Mouse (Mus musculus) heart, adult 8-10 months (tissue): ENCODE data around the gene Fam166a. TPM values are rescaled to one million over a fixed set of nuclear protein-coding genes. Genes with fewer than 3 reads are reported as not detected.

Experiments used
- DNase-seq: peaks from one replicate; pipeline ENCODE4 v3.0.0; 2022; ENCODE audit warnings: low spot score
- total RNA-seq, 4 experiments: library from RNA; stranded (reverse); gene quantifications; 2 replicates each; pipeline ENCODE4 v1.2.4; 2022

Gene Fam166a
- total RNA-seq, 4 experiments from 2014 or later: not detected

DNA sequence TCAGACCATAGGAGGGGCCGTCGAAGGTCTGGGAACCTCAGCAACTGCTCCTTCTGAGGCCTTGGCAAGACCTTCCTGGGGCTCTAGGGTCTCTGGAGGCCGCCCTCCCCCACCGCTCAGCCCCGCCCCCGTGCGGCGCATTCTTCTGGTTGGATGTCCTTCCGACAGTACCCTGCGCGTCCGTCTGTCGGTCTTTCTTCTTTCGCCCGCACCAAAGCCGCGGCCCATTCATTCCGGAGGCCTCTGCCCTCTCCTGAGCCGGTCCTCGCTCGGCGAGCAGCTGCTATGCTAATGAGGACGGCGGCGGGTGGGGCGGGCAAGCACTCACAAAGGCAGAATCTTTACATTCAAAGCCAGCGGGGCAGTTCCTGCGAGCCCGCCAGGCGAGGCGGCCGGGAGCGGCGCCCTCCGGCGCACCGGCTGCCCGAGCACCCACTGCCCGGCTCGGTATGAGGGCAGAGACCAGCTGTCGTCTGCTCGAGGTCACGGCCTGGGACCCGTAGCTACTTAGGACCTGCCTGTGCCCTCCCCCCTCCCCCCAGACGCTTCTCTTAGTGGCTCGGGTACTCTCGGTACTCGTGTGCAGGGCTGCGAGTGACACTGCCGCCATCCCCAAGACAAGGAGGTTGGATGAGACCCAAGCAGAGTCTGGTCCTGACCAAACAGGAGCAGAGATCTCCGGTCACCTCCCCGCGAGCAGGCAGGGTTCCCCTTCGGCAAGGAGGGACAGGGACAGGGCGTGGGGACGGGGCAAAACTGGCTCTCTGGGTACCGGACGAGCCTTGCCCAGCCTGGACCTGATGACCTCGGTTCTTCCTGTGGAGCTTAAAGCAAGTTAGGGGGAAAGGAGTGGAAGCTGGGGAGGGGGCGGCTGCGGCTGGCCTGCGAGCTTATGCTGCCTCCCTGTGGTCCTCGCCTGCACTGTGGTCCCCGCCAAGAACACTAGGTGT is 32.6 kb upstream of the Fam166a start:
- DNase-seq: peak; percentile 40

DNA sequence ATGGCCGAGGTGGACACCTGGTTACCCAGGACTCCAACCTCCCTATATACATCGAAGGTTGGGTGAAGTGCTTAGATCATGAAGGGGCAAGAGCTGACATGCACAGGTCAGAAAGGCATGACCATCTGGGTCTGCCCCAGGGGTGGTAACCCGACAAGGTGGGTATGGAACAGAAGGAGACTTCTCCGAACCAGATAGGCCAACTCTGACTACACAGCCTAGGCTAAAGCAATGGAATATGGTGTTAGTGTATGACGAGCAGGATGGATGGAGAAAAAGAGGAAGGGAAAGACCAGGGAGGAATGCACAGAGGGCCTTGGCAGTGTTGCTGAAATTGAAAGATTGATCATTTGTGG is 32.0 kb upstream of the Fam166a start:
- no peak for DNase-seq

DNA sequence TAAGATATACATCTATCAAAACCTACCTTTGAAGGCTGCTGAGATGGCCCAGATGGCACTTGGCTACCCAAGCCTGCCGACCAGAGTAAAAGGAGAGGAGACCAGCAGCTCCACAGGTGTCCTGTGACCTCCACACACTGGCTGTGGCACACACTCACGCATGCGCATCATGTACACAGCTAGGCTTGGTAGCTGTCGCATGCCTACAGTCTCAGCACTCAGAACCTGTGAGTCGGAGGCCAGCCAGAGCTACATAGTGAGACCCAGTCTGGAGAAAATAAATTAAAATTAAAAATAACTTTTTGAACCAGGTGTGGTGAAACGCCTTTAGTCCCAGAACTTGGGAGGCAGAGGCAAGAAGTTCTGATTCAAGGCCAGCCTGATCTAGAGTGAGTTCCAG is 30.7 kb upstream of the Fam166a start:
- no peak for DNase-seq

DNA sequence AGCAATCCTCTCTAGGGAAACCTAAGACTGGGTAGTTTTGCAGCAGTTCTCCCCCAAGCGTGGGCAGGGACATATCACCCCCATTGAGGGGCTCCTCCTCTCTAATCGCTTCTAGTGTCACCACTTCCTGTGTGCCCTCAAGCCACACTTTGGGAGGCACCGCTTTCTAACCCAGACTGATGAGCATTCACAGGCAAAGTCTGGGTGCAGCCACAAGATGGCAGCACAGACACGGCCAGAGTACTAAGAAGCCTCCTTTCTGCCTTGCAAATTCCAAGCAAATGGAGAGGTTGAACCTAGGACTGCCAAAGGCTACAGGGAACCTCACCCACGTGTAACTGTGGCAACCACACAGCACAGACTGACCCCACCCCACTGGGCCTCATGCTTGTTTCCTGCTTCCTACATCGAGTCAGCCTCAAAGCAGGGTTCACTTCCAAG is 25.2 kb upstream of the Fam166a start:
- DNase-seq: peak; percentile 87

DNA sequence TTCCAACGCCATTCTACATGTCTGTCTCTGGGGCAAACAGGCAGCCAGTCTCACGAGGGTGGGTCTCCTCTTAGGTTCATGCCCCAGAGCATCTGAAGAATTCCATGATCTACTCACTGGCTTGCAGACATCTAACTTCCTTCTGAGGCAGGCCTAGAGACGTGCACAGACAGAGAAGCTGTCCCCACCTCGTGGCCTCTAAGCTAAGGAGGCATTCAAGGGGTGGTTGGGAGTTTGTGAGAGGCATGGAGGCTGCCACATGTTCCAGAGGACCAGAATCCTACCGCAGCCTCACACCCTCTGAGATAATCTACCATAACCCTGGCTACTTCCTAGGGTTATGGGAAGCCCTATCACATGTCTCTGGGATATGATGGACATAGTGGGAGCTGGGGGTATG is 24.5 kb upstream of the Fam166a start:
- DNase-seq: no peak

DNA sequence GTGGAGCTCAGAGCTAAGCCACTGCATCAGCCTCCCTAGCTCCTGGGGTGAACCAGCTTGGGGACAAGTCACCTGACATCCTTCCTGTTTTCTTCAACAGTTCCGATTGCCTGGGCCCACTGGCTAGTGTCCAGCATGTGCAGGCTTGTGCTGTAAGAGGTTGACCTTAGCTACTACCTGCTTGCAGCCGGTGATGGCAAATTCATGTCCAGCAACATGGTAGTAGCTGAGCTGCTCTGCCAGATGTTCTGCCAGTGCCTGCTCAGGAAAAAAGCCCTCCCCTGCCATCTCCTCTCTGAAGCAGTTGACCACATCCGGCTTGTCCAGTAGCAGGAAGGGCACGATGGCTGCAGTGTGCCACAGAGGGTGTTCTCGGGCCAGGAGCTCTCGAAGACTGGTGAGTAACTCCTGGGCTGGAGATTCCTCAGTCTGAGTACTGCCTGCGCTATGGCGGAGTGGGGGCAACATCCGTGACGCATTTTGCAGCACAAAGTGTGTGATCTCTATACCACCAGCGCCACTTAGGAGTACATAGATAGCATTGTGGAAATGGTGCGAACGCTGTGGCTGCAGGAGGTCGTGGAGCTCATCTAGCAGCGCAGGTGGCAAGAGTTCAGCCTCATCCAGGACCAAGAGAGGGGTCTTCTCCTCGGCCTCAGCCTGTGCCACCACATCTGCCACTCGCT is 23.9 kb upstream of the Fam166a start:
- DNase-seq: peak; percentile 38

DNA sequence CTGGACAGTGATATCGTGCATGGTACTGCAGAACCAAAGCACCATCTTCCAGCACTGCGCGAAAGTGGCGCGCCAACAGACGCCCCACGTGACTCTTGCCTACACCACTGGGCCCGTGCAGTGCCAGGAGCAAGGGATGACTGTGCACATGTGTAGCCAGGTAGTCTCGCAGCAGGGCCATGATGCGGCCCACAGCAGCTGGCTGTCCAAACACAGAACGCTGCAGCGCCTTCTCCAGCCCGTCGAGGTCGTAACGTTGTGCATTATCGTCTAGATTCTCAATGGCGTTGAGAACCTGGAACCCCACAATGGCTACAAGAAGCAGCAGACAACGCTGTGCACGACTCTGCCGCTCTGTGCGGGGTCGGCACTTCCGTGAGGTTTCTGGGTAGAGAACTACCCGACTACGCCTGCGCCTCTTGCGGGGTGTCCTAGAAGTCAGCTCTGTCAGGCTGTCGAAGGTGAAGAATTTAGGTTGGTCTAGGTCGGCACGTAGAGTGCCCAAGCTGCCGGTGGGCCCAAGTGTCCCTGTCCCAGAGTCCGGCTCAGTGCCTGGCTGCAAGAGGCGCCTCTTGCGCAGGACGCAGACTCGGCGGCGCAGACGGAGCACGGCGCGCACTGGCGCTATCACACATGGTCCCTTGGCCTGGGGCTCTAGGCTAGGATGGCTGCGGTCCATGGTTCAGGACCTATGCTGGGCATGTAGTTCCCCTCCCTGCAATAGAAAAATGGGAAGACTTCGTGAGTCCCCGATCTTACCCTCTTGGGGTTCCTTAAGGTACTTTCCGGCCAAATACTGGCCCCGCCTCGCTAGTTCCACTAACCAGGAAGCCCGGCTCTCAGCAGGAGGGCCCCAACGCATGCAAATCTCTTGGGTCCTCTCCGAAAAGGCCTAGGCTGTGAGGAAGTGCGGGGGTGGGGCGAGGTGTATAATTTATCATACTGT is 23.1 kb upstream of the Fam166a start:
- peak; percentile 82 for DNase-seq

DNA sequence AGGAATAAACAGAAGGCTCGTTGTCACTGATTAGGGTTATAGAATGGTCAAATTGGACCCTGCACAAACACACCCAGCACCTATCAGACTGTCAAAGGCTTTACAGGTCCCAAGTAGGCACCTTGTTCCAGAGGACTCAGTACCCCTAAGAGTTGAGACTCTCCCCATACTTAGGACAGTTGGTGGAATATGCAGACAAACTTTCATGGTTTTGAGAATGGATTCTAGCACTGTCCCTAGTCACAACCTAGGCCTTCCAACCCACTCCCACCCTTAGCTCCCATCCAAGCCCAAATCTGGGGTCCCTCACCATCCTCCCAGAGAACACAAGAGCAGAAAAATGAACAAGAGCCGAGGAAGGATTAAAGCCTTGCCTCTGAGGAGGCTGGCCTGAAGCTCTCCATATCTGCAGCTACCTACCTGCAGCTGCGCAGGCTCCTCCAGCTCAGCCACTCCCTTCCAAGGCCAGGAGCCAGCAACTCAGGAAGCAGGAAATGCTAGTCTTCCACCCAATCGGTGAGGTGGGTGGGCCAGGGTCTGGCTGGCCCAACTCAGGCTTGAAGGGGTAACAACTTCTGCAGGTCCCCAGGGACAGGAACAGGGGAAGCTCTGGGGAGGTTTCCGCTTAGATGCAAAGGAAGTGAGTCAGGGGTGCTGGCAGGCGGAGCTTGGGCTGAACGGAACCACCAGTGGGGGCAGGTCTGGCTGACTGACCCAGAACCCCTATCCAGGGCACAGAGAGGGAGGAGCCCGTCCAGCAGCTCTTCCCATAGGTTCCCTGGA is 22.2 kb upstream of the Fam166a start, which contains the start of gene Tor4a:
TSS of gene Tor4a (minus strand) at position 715 of the 783 bp plus-strand sequence.
- DNase-seq: peak; percentile 94

DNA sequence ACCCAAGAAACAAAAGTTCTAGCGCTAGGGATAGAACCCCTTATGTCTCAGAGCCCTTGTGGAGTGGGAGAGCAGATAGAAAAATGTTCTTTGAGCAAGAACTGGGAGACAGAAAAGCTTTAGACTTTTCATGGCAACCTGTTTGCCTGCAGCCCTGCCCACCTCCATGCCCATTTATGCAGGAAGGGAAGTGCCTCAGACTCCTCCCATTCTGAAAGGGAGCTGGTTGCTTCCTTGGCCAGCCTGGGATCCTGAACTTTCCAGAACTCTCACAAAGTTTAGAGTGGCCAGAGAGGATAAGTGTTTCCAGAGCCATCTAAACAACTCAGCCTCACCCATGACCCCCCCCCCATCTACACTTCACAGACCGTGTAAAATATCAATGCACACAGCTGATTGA is 21.4 kb upstream of the Fam166a start:
- peak; percentile 30 for DNase-seq

DNA sequence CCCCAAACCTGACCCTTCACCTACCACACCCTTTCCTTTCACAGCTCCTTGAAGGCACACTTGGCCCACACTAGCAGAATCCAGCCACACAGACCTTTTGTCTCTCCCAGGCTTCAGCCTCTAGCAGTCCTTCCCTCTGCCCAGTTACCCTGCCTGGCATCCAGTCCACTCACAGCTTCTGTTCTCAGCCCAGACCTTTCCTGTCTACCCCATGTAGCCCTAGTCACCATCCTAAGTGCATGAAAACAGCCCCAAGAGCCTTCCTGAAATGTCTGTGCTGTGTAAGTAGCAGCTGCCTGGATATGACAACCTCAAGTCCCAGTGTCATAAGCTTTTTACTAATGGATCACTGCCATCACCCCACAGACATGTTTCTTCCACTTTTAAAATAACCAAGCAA is 20.6 kb upstream of the Fam166a start:
- no peak for DNase-seq

DNA sequence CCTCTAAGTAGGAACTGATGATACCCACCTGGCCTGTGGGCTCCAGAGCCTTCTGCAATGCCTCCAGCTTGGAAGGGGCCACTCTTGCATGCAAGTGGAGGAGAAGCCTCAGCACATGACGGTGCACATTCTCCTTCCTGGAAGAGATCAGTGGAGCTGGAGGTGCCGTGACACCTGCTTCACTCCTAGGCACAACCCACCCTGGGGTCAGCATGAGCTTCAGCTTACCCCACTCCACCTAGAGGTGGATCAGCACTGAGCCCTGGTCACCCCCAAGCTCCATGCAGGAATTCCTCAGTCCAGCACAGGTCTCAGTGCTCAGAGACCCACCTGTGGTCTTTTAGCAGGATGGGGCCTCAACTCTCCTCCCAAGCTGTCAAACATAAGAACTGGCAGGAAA is 17.9 kb upstream of the Fam166a start:
- no peak for DNase-seq

DNA sequence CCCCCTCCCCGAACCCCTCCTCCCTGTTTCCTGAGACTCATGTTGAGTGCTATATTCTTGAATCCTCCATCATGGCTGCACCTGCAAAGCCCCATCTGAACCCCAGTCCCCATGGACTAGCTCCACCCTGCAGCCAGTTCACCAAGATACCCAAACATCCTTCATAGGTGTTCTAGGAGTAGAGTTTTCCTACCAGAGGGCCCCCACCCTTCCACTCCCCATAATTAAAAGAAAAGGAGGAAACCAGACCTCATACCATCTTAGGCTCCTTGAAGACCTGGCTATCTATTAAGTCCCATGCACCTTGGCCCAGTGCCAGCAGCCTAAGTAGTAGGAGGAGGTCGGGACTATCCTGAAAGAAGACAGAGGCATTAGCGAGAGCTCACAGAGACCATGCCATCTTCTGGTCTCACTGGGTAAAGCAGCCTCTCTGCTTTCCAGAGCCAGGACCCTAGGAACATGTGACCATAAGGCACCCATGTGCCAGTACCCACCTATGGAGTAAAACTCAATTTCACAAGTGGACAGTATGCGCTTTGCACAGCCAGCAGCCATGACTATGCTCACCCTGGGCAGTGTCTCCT is 14.8 kb upstream of the Fam166a start:
- DNase-seq: no peak

DNA sequence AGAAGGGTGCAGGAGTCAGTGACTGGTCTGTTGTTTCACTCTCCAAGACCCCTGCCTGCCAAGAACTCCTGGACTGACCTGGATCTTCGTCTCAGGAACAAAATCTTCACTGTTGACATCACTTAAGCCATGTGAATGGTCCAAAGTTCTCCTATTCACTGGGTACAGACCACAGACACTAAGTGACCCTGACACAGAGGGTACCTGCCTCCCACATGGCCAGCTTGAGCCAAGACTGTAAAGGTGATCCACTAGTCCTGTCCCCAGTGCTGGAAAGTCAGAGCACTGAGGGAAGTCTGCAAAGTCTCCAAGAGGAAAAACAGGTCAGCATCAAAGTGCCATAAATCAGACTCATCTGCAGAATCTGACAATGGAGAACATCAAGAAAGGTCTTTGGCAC is 11.0 kb upstream of the Fam166a start:
- no peak for DNase-seq

DNA sequence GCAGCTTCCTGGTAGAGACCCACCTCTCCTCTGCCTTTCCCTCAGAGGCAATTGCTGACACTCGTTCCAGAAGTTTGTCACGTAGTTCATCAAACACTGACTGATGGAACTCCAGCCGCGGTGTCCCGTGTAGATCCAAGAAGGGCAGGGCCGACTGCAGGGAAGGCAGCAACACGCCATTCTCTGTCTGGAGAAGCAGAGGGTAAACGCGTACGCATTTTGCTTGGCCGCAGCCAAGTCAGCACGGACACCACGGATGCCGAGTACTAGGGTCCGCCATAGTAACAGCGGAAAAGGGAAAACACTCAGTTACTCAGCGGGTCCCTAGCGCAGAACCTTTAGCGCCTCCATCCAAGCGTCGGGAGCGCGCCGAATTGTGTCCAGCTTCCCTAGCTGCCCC is 7.9 kb upstream of the Fam166a start:
- no peak for DNase-seq

DNA sequence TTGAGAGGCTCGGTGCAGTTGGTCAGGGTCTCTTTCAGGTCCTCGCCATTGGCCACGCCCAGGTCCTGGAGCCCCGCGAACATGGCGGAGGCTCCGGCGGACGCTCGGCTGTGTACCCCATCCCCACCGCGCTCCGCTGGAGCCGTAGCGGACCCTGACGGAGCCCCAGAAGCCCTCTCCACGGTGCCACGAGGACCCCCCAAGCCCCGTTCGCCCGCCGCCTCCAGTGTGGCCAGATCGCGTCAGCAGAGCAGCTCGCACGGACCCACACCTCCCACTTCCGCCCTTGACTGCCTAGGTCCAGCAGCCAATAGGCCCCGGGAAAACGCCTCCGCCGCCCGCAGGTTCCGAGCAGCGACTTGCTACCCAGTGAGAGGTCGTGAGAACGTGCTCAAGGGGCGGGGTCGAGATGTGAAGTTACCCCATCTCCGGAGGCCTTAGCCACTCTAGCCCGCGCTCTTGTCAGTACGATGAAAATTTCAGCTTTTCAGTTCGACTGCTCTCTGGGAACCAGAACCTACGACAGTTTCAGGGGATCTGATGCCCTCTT is 7.3 kb upstream of the Fam166a start, which contains the start of gene Nelfb:
TSS of gene Nelfb (minus strand) at position 369 of the 550 bp plus-strand sequence.
- peak; percentile 90 for DNase-seq

DNA sequence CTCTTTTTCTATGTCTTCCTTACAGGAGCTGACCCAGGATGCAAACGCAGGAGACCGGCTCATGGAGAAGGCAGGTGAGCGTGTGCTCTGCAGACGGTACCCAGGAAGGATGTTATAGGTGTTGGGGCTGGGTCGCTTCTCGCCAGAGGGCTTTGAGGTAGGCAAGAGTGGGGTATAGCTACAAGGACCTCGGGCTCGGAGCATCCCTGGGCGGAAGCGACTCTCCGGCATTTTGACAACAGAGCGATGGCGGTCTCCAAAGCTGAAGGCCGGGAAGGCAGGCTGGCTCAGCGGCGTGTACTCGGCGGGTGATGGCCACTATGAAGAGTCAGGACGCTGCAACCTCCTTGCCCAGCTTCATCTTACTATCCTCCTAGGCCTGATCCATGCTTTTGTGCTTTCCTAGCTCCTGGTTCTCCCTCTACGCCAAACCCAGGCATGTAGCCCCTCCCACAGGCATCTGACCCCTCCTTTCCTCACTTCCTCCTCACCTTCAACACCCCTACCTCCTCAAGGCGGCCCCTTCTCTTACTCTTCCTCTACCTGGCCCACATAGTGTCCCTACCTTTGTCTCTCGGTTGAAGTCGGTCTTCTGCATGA is 5.2 kb upstream of the Fam166a start:
- DNase-seq: no peak

DNA sequence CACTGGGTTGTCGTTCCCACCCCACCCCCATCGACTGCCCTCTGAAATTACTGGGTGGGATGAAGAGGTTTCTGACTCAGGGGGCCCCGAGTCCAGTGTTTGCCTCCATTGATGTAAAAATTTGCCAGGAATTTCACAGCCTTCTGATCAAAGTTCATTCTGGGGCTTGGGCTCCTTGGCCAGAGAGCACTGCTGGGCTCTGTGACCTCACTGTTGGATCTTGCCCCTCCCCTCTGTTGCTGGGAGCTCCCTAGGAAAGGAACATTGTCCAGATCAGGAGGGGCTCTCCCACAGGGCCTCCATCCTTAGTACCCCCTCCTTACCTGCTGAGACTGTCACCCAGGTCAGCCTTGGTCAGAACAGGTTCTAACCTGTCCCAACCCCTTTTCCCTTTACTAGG is 4.1 kb upstream of the Fam166a start, which contains the start of gene Stpg3:
TSS of gene Stpg3 (minus strand) at position 194 of the 400 bp plus-strand sequence.
- DNase-seq: no peak

DNA sequence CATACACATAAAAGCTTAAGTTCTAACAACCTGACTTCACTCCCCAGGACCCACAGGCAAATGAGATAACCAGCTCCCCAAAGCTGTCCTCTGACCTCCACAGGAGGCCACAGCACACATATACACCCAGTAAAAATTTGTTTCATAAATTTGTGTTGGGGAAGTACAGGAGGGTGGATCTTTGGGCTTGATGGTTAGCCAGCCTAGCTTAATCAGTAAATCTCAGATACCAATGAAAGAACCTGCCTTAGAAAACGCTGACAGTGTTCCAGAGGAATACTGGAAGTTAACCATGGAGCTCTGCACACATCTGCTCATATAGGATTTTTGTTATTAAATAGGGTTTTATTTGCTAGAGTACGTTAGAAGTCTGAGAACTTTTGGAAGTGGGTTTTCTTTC is 879 bp upstream of the Fam166a start:
- DNase-seq: no peak

DNA sequence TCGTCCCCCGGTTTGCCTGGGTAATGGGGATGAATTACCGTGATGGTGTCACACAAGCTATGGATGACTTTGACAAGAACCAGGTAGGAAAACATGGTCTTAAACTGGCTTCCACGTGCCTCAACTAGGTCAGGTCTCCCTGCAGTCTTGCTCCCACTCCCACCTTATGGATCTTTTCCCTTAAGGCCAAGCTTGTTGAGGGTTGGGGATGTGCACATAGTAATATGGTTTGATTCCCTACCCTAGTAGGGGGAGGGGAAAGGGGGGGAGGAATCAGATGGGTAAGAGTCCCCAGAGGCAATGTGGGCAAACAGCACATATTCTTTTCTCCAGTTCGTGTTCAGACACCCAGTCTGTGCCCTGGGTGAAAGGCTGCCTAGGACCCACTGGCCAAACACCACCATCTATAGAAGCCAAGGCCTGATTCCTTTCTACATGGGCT is 2.8 kb downstream of the Fam166a start:
- no peak for DNase-seq
